Mouse (Mus musculus) testis, adult 2 months (tissue): ENCODE measurements around the gene Isyna1. TPM values are rescaled to one million over a fixed set of nuclear protein-coding genes. Genes with fewer than 3 reads are reported as not detected.

Experiments
- H3K27ac ChIP-seq: fragments of 200-500 bp; 2 replicates; pipeline ENCODE4 v1.5.1; 2012; ENCODE audit warnings: low read depth, low read length; ENCODE audit not compliant: control insufficient read depth, insufficient read depth
- H3K27me3 ChIP-seq: fragments of 200-500 bp; 2 replicates; pipeline ENCODE4 v1.6.1; 2012; ENCODE audit warnings: mild to moderate bottlenecking, low read length, moderate library complexity; ENCODE audit not compliant: control insufficient read depth, insufficient read depth
- H3K36me3 ChIP-seq: fragments of 200-500 bp; 2 replicates; pipeline ENCODE4 v1.6.1; 2012; ENCODE audit warnings: mild to moderate bottlenecking, low read length; ENCODE audit not compliant: control insufficient read depth, insufficient read depth
- H3K4me1 ChIP-seq: fragments of 200-500 bp; 2 replicates; pipeline ENCODE4 v1.6.1; 2012; ENCODE audit warnings: low read length; ENCODE audit not compliant: control insufficient read depth, insufficient read depth
- H3K4me3 ChIP-seq: fragments of 200-500 bp; 2 replicates; pipeline ENCODE4 v1.5.1; 2012; ENCODE audit warnings: low read depth, mild to moderate bottlenecking, low read length, moderate library complexity, mixed read lengths; ENCODE audit not compliant: control insufficient read depth
- CTCF ChIP-seq: fragments of 200-500 bp; IDR thresholded peaks from 2 replicates; pipeline ENCODE4 v1.5.1; 2012; ENCODE audit warnings: low read depth, mild to moderate bottlenecking, inconsistent platforms, low read length, moderate library complexity; ENCODE audit not compliant: control insufficient read depth, insufficient read depth, insufficient replicate concordance
- POLR2A ChIP-seq: fragments of 200-500 bp; IDR thresholded peaks from 2 replicates; pipeline ENCODE4 v1.6.1; 2012; ENCODE audit warnings: low read depth, mild to moderate bottlenecking, inconsistent platforms, low read length, moderate library complexity; ENCODE audit not compliant: control insufficient read depth
- polyA plus RNA-seq: library from polyadenylated mRNA; depleted of rRNA; stranded (reverse); fragments of >200 nt; gene quantifications from 2 replicates; pipeline ENCODE4 v1.2.3, GENCODE M21; 2012; rRNA removed

Gene Isyna1
- polyA plus RNA-seq, 1 experiment: 561 TPM

DNA sequence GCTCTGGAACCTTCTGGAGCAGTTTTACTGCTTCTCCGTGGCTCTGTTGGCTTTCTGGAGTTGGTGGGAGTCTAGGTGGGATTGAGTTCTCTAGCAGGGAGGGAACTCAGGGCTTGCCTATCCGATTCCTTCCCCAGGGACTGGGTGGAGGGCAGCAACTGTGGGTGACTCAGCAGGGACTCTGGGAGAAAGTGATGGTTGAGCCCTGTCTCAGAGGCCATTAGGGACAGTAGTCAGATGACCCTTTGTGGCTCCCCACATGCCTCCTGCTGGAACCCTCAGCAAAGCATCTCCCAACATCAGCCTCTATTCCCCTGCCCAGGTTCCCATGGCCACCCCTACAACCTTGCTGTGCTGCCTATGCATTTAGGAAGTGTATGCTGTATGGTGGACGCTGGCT lies 48.8 kb downstream of the Isyna1 start:
- TF ChIP-seq CTCF: no peak
- no peak for TF ChIP-seq POLR2A
- Histone ChIP-seq H3K4me1 (peaks cover 3% of the 10 kb centered on the region; the same call in 1 of the 2 replicates), H3K27ac (no peak overlapping the region), H3K27me3 (no peaks in the 10 kb centered on the region), H3K4me3 (no peak overlapping the region), H3K36me3 (no peaks in the 10 kb centered on the region)

DNA sequence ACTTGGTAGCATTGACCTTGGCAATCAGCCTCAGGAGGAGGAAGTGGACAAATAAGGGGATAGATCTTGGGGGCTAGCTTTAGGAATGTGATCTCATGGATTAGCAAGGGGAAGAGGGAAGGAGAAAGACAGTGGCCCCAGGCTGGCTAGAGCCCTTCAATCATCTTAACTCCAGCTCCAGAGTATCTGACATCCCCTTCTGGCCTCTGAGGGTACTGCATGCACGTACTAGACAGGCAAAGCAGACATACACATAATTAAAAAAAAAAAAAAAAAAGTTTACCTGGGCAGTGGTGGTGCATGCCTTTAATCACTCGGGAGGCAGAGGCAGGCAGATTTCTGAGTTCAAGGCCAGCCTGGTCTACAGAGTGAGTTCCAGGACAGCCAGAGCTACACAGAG lies 49.9 kb downstream of the Isyna1 start:
- Histone ChIP-seq H3K4me1 (peaks cover 3% of the 10 kb centered on the region; the same call in 1 of the 2 replicates), H3K4me3 (no peak overlapping the region), H3K27me3 (no peaks in the 10 kb centered on the region), H3K27ac (no peak overlapping the region), H3K36me3 (no peaks in the 10 kb centered on the region)
- TF ChIP-seq POLR2A (no peak), CTCF (no peak)

DNA sequence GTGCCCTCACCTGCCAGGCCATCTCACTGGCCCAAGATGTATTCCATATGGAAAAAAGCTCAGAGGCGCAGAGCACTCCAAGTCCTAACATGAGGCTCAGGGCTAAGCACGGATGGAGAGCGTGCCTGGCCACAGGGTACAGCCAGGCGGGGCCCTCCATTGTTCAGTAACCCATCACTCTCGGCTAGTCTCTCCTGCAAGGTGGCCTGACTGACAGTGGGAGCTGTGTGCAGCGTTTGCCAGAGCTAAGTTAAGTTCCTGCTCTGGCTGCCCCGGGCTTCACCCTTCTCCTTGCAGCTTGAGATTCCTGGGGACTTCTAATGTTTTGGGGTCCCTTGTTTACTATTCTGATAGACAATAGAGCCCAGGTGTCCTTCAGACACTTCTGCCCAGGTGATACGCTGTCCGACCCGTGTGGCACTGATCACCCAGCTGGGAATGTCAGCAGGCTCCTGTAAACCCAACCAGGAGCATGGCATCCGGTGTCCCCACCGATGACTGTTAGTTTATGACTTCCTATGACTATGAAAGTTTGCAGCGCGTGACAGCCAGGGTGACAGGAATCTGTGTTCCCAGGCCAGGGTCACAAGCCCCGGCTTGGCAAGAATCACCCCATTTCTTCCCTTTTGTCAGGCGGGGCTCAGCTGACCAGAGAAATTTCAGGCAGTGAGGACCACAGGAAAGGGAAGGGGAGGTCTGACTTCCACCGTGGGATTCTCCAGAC lies 51.5 kb downstream of the Isyna1 start:
- H3K4me1 ChIP-seq: peaks cover 3% of the 10 kb centered on the region
- H3K27ac ChIP-seq: no peak overlapping the region
- TF ChIP-seq CTCF: no peak
- no peak for TF ChIP-seq POLR2A
- no peaks in the 10 kb centered on the region for H3K27me3 ChIP-seq
- no peak overlapping the region for H3K4me3 ChIP-seq
- H3K36me3 ChIP-seq: no peaks in the 10 kb centered on the region

DNA sequence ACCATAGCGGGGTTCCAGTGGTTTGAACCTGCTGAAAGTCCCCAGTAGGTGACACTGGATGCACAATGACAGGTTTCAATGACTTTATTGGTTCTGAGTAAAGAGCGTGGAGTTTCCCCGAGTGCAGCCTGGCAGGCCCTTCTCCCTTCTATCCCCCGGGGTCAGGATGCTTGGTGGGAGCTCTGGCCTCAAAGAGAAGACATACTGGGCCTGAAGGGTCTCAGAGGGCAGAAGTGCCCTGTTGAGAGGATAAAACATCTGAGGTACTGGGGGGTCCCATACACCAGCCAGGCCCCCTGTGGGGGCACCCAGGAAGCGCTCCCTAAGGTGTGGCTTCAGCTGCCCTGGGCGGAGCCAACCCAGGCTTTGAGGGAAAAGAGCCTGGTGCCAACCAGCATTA lies 52.2 kb downstream of the Isyna1 start:
- H3K4me3 ChIP-seq: no peak overlapping the region
- H3K27me3 ChIP-seq: no peaks in the 10 kb centered on the region
- H3K27ac ChIP-seq: no peak overlapping the region
- H3K4me1 ChIP-seq: peaks cover 3% of the 10 kb centered on the region
- H3K36me3 ChIP-seq: no peaks in the 10 kb centered on the region
- TF ChIP-seq CTCF: no peak
- no peak for TF ChIP-seq POLR2A

DNA sequence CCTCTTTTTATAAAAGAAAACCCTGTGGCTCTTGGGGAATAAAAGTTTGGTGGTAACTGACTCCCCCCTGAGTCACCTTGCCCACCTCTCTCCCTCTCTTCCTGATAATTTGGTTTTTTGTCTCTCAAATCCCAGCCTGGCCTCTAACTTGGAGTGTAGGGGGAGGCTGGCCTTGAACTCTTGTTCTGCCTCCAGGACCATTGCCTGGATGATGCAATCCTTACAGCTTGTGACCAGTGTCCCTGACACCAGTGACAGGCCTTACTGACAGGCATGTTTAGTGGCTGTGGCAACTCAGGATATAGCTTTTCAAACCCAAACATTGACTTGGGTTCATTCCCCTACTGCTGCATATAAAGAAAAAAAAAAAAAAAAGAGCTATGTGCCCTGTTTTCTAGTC lies 52.6 kb downstream of the Isyna1 start:
- Histone ChIP-seq H3K4me3 (no peak overlapping the region), H3K27ac (no peak overlapping the region), H3K4me1 (peaks cover 3% of the 10 kb centered on the region), H3K36me3 (no peaks in the 10 kb centered on the region), H3K27me3 (no peaks in the 10 kb centered on the region)
- TF ChIP-seq POLR2A (no peak), CTCF (no peak)

Other genes with a start within 250 kb of the Isyna1 start
- 33.3 and 35.4 TPM in 2 replicates for gene Upf1, start 241.1 kb upstream of the Isyna1 start, polyA plus RNA-seq
- 409 and 456 TPM in 2 replicates for gene Comp, start 220.8 kb upstream of the Isyna1 start, polyA plus RNA-seq
- 11.3 and 12.3 TPM in 2 replicates for gene Crtc1, start 154.8 kb upstream of the Isyna1 start, polyA plus RNA-seq
- 3.6 and 4.8 TPM in 2 replicates for gene Klhl26, start 117.4 kb upstream of the Isyna1 start, polyA plus RNA-seq
- 62.6 and 62.9 TPM in 2 replicates for gene Tmem59l, start 107.0 kb upstream of the Isyna1 start, polyA plus RNA-seq
- 126 and 137 TPM in 2 replicates for gene Crlf1, start 101.2 kb upstream of the Isyna1 start, polyA plus RNA-seq
- gene Rex1bd, start 87.6 kb upstream of the Isyna1 start, polyA plus RNA-seq: 23.9 and 26.9 TPM in 2 replicates
- gene Uba52, start 83.6 kb upstream of the Isyna1 start, polyA plus RNA-seq: 768 and 853 TPM in 2 replicates
- 179 and 198 TPM in 2 replicates for gene Fkbp8, start 66.6 kb upstream of the Isyna1 start, polyA plus RNA-seq
- gene Kxd1, start 66.4 kb upstream of the Isyna1 start, polyA plus RNA-seq: 77.9 and 84.7 TPM in 2 replicates
- gene Ell, start 54.9 kb upstream of the Isyna1 start, polyA plus RNA-seq: 42.5 and 43.8 TPM in 2 replicates
- gene Ssbp4, start 14.5 kb downstream of the Isyna1 start, polyA plus RNA-seq: 35.6 and 38.9 TPM in 2 replicates
- gene Lrrc25, start 21.8 kb downstream of the Isyna1 start, polyA plus RNA-seq: 1.4 TPM in 2 replicates
- gene Gdf15, start 38.1 kb downstream of the Isyna1 start, polyA plus RNA-seq: 1.3 and 1.4 TPM in 2 replicates
- gene Pgpep1, start 66.0 kb downstream of the Isyna1 start, polyA plus RNA-seq: 3.7 and 4.9 TPM in 2 replicates
- gene Lsm4, start 78.9 kb downstream of the Isyna1 start, polyA plus RNA-seq: 148 and 168 TPM in 2 replicates
- gene Jund, start 104.6 kb downstream of the Isyna1 start, polyA plus RNA-seq: 79.2 and 105 TPM in 2 replicates
- 286 and 302 TPM in 2 replicates for gene Iqcn, start 109.1 kb downstream of the Isyna1 start, polyA plus RNA-seq
- 0.86 and 0.91 TPM in 2 replicates for gene Gm3336, start 124.2 kb downstream of the Isyna1 start, polyA plus RNA-seq
- gene Pde4c, start 129.3 kb downstream of the Isyna1 start, polyA plus RNA-seq: 1.1 TPM in 2 replicates
- 7.9 and 8.2 TPM in 2 replicates for gene Rab3a, start 160.3 kb downstream of the Isyna1 start, polyA plus RNA-seq
- gene Mpv17l2, start 166.6 kb downstream of the Isyna1 start, polyA plus RNA-seq: 13.5 and 14.4 TPM in 2 replicates
- 25.1 and 30.8 TPM in 2 replicates for gene Pik3r2, start 182.3 kb downstream of the Isyna1 start, polyA plus RNA-seq
- 11.0 and 13.1 TPM in 2 replicates for gene Mast3, start 210.7 kb downstream of the Isyna1 start, polyA plus RNA-seq
- 0.25 and 0.40 TPM in 2 replicates for gene Il12rb1, start 214.1 kb downstream of the Isyna1 start, polyA plus RNA-seq
- 17.1 and 19.4 TPM in 2 replicates for gene Arrdc2, start 245.3 kb downstream of the Isyna1 start, polyA plus RNA-seq